Mouse (Mus musculus) liver, embryonic 14.5 days (tissue): Measurements from ENCODE around the gene Slco1a1. TPM values are rescaled to one million over a fixed set of nuclear protein-coding genes. Genes with fewer than 3 reads are reported as not detected.
A peak's percentile ranks its signal among the peaks of the same experiment; 100 is the strongest.

Experiments used
- ATAC-seq: fragments of 200-750 bp; cut with Nextera tagmentation; 2 replicates; pipeline ENCODE4 v1.8.0; 2017; ENCODE audit warnings: moderate number of reproducible peaks, mild to moderate bottlenecking, moderate library complexity; ENCODE audit not compliant: insufficient read depth
- DNase-seq, 3 experiments: peaks; one replicate each; pipeline ENCODE4 v3.0.0-alpha.2; 2012 to 2013; ENCODE audit warnings: low read depth in 3 of 3, low spot score in 3 of 3
- H3K27ac ChIP-seq: fragments of 300-500 bp; sonication (generic); 2 replicates; pipeline ENCODE4 v1.5.1; 2014; ENCODE audit warnings: moderate library complexity, mild to moderate bottlenecking, control low read depth, inconsistent platforms
- H3K27me3 ChIP-seq: fragments of 300-500 bp; sonication (generic); 2 replicates; pipeline ENCODE4 v1.6.1; 2014; ENCODE audit warnings: mild to moderate bottlenecking, low read length, moderate library complexity; ENCODE audit not compliant: control insufficient read depth, insufficient read depth
- H3K36me3 ChIP-seq: fragments of 300-500 bp; sonication (generic); replicated peaks from 2 replicates; pipeline ENCODE4 v1.6.1; 2014; ENCODE audit warnings: low read depth; ENCODE audit not compliant: control insufficient read depth, insufficient read depth
- H3K4me1 ChIP-seq, 2 experiments: fragments of 200-500 bp in 1 of 2; fragments of 300-500 bp in 1 of 2; sonication (generic) in 1 of 2; replicated peaks; 2 replicates each; pipeline ENCODE4 v1.6.1; 2012 to 2014; ENCODE audit warnings: antibody characterized with exemption in 1 of 2, inconsistent platforms in 1 of 2, low read length in 1 of 2; ENCODE audit not compliant: control insufficient read depth in 2 of 2, insufficient read depth in 2 of 2
- H3K4me2 ChIP-seq: fragments of 300-500 bp; sonication (generic); 2 replicates; pipeline ENCODE4 v1.6.1; 2014; ENCODE audit warnings: low read depth, mild to moderate bottlenecking, control low read depth, moderate library complexity
- H3K4me3 ChIP-seq, 2 experiments: fragments of 200-500 bp in 1 of 2; fragments of 300-500 bp in 1 of 2; sonication (generic) in 1 of 2; 2 replicates each; pipeline ENCODE4 v1.5.1; 2012 to 2014; ENCODE audit warnings: low read depth in 2 of 2, low read length in 2 of 2, mild to moderate bottlenecking in 2 of 2, control low read depth in 1 of 2, inconsistent platforms in 1 of 2, moderate library complexity in 1 of 2; ENCODE audit not compliant: insufficient read depth in 1 of 2
- H3K9ac ChIP-seq: fragments of 300-500 bp; sonication (generic); replicated peaks from 2 replicates; pipeline ENCODE4 v1.6.1; 2014; ENCODE audit warnings: mild to moderate bottlenecking, control low read depth, moderate library complexity
- H3K9me3 ChIP-seq: fragments of 300-500 bp; sonication (generic); 2 replicates; pipeline ENCODE4 v1.6.1; 2016; ENCODE audit warnings: low read length, mixed read lengths; ENCODE audit not compliant: control insufficient read depth
- CTCF ChIP-seq: IDR thresholded peaks from 2 replicates; pipeline ENCODE4 v1.5.1; 2016; ENCODE audit warnings: antibody characterized with exemption, low read depth, control low read depth
- EP300 ChIP-seq: IDR thresholded peaks from 2 replicates; pipeline ENCODE4 v1.6.1; 2016; ENCODE audit warnings: antibody characterized with exemption, low read depth
- WGBS: fragments of 180-500 bp; shearing (Covaris S2); extraction: QIAGEN DNeasy Blood & Tissue Kit; methylation state at CpG from one replicate; pipeline ENCODE4 v1.1.7; 2014; ENCODE audit not compliant: insufficient replicate concordance; 5-methylcytosine and 5-hydroxymethylcytosine counted together
- polyA plus RNA-seq, 2 experiments: library from polyadenylated mRNA; depleted of rRNA in 1 of 2; stranded (reverse) in 1 of 2; unstranded in 1 of 2; fragments of >200 nt; fragmentation: Nextera tagmentation in 1 of 2; extraction: Ambion mirVana in 1 of 2; gene quantifications; 2 replicates each; pipeline versions ENCODE4 v1.2.1 to v1.2.3; 2012 to 2014

The Slco1a1 gene
- polyA plus RNA-seq, 2 experiments, result not detected

- DNase-seq, result no peak
- H3K27ac ChIP-seq, result no peak overlapping the region
These were observed 75.1 kb downstream of the Slco1a1 start for GRCm38 (mm10) chr6:141871711-141872110.

GRCm38 (mm10) chr6:141868735-141869134 is 78.0 kb downstream of the Slco1a1 start:
- Histone ChIP-seq H3K9me3 (no peaks in the 10 kb centered on the region), H3K9ac (no peak overlapping the region), H3K36me3 (no peaks in the 10 kb centered on the region), H3K27ac (no peak overlapping the region), H3K27me3 (no peaks in the 10 kb centered on the region), H3K4me2 (no peak overlapping the region), H3K4me1 (no peaks in the 10 kb centered on the region), H3K4me3 (no peak overlapping the region)
- TF ChIP-seq CTCF, result no peak
- TF ChIP-seq EP300, result no peak
- WGBS, result 57% methylated on average over 5 of the region's 5 CpGs
- ATAC-seq, result no peak
- peak in 2 of 3 experiments; percentile 2 to 12 for DNase-seq

More at GRCm38 (mm10) chr6:141871711-141872110, 75.1 kb downstream of the Slco1a1 start:
- Histone ChIP-seq H3K27me3 (no peaks in the 10 kb centered on the region), H3K4me2 (no peak overlapping the region), H3K4me1 (no peaks in the 10 kb centered on the region), H3K9me3 (no peaks in the 10 kb centered on the region), H3K36me3 (no peaks in the 10 kb centered on the region), H3K9ac (no peak overlapping the region), H3K4me3 (no peak overlapping the region)
- ATAC-seq, result no peak
- TF ChIP-seq EP300, result no peak
- no peak for TF ChIP-seq CTCF
- WGBS, result 61% methylated on average over 2 of the region's 2 CpGs

DNA sequence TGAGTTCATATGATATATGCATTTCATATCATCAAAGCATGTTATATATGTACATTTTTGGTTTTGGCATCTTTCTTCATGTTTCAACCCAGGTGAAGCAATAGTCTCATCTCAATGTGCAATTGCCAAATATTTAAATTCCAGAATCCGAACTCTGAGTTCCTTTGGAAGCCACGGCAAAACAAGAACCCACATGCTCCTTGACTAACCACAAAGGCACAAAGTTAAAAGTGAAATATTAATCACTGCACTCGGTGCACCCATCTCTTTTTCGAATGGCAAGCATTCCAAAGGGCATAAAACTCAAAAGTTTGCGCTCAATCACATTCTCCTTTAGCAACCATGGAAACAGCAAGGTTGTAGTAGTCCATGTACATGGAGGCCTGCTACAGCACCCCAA is 80.7 kb downstream of the Slco1a1 start:
- H3K4me1 ChIP-seq, result no peaks in the 10 kb centered on the region
- ATAC-seq, result no peak
- no peak overlapping the region for H3K27ac ChIP-seq
- H3K9ac ChIP-seq, result no peak overlapping the region
- no peaks in the 10 kb centered on the region for H3K36me3 ChIP-seq
- no peak overlapping the region for H3K4me3 ChIP-seq
- no peak overlapping the region for H3K4me2 ChIP-seq
- TF ChIP-seq EP300 (no peak), CTCF (no peak)
- no peak for DNase-seq
- H3K9me3 ChIP-seq, result no peaks in the 10 kb centered on the region
- no peaks in the 10 kb centered on the region for H3K27me3 ChIP-seq
- 56% methylated on average over 5 of the region's 5 CpGs for WGBS

DNA sequence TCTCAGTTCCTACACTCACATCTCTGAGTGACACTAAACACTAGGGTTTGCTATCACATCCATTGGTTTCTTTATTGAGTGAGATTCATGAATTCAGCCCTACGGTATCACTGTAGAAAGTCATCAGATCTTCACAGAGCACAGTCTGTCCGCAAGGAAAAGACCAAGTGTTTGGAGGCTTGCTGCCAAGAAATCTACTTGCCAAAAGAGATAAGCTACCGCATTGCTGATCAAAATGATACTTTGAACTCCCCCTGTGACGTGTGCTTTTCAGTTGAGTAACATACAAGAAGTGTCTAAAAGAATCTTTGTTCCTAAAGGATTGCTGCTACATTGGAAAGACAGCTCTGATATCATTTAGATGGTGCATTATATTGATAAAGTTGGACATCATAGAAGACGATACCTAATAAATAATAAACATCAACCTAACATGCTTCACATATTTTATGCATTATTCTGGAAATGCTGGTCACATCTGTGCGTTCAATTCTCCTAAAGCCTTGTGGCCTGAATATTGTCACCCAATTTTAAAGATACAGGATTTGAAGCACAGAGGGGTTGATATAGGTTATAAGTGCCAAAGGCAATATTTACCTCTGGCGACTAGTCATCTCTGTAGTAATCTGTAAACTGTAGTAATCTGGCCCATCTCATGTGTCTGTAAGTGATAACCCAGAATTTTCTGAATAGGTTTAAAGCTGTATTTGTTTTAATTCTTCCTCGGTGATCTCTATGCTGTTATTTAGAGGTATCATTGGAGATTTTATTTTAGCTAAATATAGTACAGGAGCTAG is 88.8 kb downstream of the Slco1a1 start:
- H3K9me3 ChIP-seq, result no peaks in the 10 kb centered on the region
- H3K9ac ChIP-seq, result no peak overlapping the region
- H3K4me2 ChIP-seq, result no peak overlapping the region
- no peak overlapping the region for H3K27ac ChIP-seq
- no peaks in the 10 kb centered on the region for H3K4me1 ChIP-seq
- no peaks in the 10 kb centered on the region for H3K27me3 ChIP-seq
- H3K4me3 ChIP-seq, result no peak overlapping the region
- no peaks in the 10 kb centered on the region for H3K36me3 ChIP-seq
- WGBS, result 62% methylated on average over 8 of the region's 8 CpGs
- no peak for DNase-seq
- no peak for ATAC-seq
- no peak for TF ChIP-seq EP300
- no peak for TF ChIP-seq CTCF

Other genes starting within 250 kb of the Slco1a1 start
- not detected in 2 replicates for gene Gm5724, start 173.2 kb downstream of the Slco1a1 start, polyA plus RNA-seq (2012; rRNA removed)
- gene Gm5724, start 173.2 kb downstream of the Slco1a1 start, polyA plus RNA-seq (2014; fragmentation: Nextera tagmentation; extraction: Ambion mirVana), result not detected in 2 replicates
- gene Slco1a4, start 90.8 kb downstream of the Slco1a1 start, polyA plus RNA-seq (2012; rRNA removed), result not detected in 2 replicates
- not detected in 2 replicates for gene Slco1a4, start 90.8 kb downstream of the Slco1a1 start, polyA plus RNA-seq (2014; fragmentation: Nextera tagmentation; extraction: Ambion mirVana)
- not detected in 2 replicates for gene Gm6614, start 64.5 kb upstream of the Slco1a1 start, polyA plus RNA-seq (2012; rRNA removed)
- not detected in 2 replicates for gene Gm6614, start 64.5 kb upstream of the Slco1a1 start, polyA plus RNA-seq (2014; fragmentation: Nextera tagmentation; extraction: Ambion mirVana)